In the genomic region with DNA sequence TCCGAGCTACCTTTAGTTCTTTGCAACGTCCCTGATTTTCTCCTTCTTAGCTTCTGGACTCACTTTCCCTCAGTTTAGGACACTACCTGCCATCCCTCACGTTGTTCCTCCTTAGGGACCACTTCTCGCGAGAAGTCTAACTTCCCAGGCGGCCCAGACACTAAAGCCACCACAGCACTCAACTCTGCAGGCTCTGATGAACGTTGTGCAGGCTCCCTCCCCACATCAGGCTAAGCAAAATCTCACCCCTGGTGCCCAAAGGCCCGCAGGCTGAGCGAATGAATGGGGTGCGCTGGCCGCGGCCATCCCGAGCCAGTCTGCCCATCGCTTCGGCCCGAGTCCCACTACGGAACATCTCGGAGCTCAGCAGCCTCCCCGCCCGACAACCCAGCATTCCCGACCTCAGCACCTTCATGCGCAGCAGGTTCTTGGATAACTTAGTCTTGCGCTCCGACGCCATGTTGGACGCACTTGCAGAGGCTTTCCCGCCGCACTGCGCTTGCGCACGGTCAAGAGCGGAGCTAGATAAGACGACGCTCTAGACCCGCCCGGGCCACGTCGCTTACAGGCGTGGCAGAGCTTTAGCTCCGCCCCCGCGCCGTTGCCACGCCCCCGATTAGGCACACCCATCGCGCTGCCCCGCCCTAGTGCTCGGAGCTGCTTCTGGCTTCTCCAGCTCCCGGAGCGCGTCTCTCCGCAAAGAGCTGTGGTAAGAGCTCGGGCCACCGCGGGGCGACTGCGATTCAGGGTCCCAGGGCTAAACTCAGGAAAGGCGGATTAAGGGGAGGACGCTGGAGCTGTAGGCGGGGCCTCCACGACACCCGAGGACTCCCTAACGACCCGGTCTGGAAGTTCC, we compare ENCODE assay signal across 8 mouse cellular contexts. TPM values are rescaled to one million over a fixed set of nuclear protein-coding genes. Genes with fewer than 3 reads are reported as not detected.
DNase-seq lines count a peak whose midpoint lies in the region; ATAC-seq lines count a peak whose summit lies in the region.

A gene (minus strand): TSS at position 501 of the 856 bp plus-strand sequence.

- H3K36me3 ChIP-seq in forebrain, embryonic 14.5 days (ENCODE audit: control insufficient read depth, insufficient read depth, low read length), result peaks cover 16% of the 10 kb centered on the region; the same call in 1 of the 2 replicates
- H3K36me3 ChIP-seq in neural tube, embryonic 15.5 days, result peaks cover 13% of the 10 kb centered on the region

- DNase-seq in ES-CJ7 (ENCODE audit: low read depth, low spot score), result peak; percentile 100
- peak; percentile 94 for DNase-seq in cerebellum, adult 11 months
- peak; percentile 99 for DNase-seq in forebrain, embryonic 14.5 days (ENCODE audit: low spot score)
- DNase-seq in heart, postnatal 14 days, result peak; percentile 98
- peak; percentile 98 for DNase-seq in layer of hippocampus, adult 11-12 months (ENCODE audit: low spot score)
- DNase-seq in lung, adult 18-20 months, result peak; percentile 95 to 97
- peak; percentile 96 for DNase-seq in testis, postnatal 14 days (ENCODE audit: low spot score)

- H3K4me3 ChIP-seq in forebrain, embryonic 14.5 days (ENCODE audit: low read depth, low read length), result peak within 1 kb of the TSS; percentile 78
- peak within 1 kb of the TSS; percentile 79 for H3K4me3 ChIP-seq in neural tube, embryonic 15.5 days (replicated peaks)

- ATAC-seq in forebrain, embryonic 14.5 days, result peak; percentile 99
- ATAC-seq in neural tube, embryonic 15.5 days (ENCODE audit: low FRiP score), result peak; percentile 99

- peaks cover 10% of the 10 kb centered on the region for H3K4me1 ChIP-seq in forebrain, embryonic 14.5 days (ENCODE audit: control insufficient read depth, insufficient read depth, low read length)
- H3K4me1 ChIP-seq in neural tube, embryonic 15.5 days, result peaks cover 31% of the 10 kb centered on the region

- H3K9me3 ChIP-seq in forebrain, embryonic 14.5 days (replicated peaks; ENCODE audit: control insufficient read depth, low read length), result no peaks in the 10 kb centered on the region
- no peaks in the 10 kb centered on the region for H3K9me3 ChIP-seq in neural tube, embryonic 15.5 days (replicated peaks)

- H3K27me3 ChIP-seq in forebrain, embryonic 14.5 days (replicated peaks; ENCODE audit: control insufficient read depth, insufficient read depth, low read length), result no peaks in the 10 kb centered on the region
- no peaks in the 10 kb centered on the region for H3K27me3 ChIP-seq in neural tube, embryonic 15.5 days (replicated peaks)

- 1% methylated on average over 65 of the region's 65 CpGs for WGBS in forebrain, embryonic 14.5 days
- under 1% methylated on average over 65 of the region's 65 CpGs for WGBS in neural tube, embryonic 15.5 days

- peak within 1 kb of the TSS; percentile 81 for H3K9ac ChIP-seq in forebrain, embryonic 14.5 days (ENCODE audit: low read length)
- peak within 1 kb of the TSS; percentile 83 for H3K9ac ChIP-seq in neural tube, embryonic 15.5 days (replicated peaks)

- intact Hi-C loops in heart, postnatal 14 days (cut with DNase I), result no loop called here

- peak within 1 kb of the TSS; percentile 68 for H3K4me2 ChIP-seq in forebrain, embryonic 14.5 days (ENCODE audit: low read length)
- H3K4me2 ChIP-seq in neural tube, embryonic 15.5 days, result peak within 1 kb of the TSS; percentile 76

- peak within 1 kb of the TSS; percentile 75 for H3K27ac ChIP-seq in forebrain, embryonic 14.5 days (ENCODE audit: low read depth, low read length)
- H3K27ac ChIP-seq in neural tube, embryonic 15.5 days (replicated peaks), result peak within 1 kb of the TSS; percentile 87

RNA-seq across cellular contexts. Expression of the gene that starts here (rescaled TPM):
- polyA plus RNA-seq in forebrain, embryonic 14.5 days (2014; fragmentation: Nextera tagmentation; extraction: Ambion mirVana), result 41.9 and 43.4 TPM in 2 replicates
- 1 to 10 TPM; 6.8 to 8.5 TPM for total RNA-seq in heart, postnatal 14 days (2021)
- 32.9 and 37.7 TPM in 2 replicates for polyA plus RNA-seq in neural tube, embryonic 15.5 days (2015; fragmentation: Nextera tagmentation; extraction: Ambion mirVana)

Comparison
In these comparisons a context has a peak if more than half of its experiments do, and no peak if none do; other contexts are left out.
1. Peak in every context shown above with its lines: DNase-seq, ATAC-seq, H3K4me3 ChIP-seq and H3K27ac ChIP-seq.